Mouse (Mus musculus) ovary, postnatal 14 days (tissue): ENCODE results near the gene Akap8.

Experiments used
- DNase-seq: peaks from one replicate; pipeline ENCODE4 v3.0.0; 2022; ENCODE audit warnings: low spot score

Akap8 gene

DNA sequence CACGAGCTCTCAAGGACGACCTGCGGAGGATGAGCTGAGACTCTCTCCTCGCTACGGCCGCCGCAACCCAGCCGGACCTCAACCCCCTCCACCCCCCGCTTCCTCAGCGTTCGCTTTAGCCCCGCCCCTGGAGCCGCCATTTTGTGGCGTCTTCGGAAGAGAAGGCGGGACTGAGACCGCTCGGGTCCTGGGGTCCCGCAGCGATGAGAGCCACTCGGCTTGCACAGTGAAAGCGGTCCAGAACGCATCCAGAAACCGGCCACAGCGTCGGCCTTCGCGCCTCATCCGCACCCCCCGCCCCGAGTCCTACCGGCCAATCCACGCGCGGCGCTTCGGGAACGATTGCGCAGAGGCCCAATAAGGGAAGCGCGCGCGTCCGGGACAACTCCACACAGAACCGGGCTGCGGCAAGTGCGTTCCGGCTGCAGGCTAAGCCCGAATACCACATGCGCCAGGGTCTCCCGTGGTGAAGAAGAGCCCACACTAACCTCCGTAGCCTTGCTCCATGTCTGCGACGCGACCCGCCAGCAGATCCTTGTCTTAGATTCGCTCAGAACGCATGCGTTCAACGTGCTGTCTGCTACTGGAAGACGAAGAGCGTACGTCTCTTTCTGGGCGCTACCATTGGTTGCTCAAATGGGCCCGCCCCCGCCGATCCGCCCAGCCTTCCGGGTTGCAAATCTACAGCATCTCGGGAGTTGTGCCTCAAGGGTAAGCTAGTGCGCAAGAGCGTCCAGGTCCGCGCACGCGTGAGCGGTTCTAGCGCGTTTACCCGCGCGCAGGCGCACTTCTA is at the start of gene Akap8:
TSS of gene Akap8 (minus strand) at position 642 of the 793 bp plus-strand sequence.
- peak; percentile 91 for DNase-seq

DNA sequence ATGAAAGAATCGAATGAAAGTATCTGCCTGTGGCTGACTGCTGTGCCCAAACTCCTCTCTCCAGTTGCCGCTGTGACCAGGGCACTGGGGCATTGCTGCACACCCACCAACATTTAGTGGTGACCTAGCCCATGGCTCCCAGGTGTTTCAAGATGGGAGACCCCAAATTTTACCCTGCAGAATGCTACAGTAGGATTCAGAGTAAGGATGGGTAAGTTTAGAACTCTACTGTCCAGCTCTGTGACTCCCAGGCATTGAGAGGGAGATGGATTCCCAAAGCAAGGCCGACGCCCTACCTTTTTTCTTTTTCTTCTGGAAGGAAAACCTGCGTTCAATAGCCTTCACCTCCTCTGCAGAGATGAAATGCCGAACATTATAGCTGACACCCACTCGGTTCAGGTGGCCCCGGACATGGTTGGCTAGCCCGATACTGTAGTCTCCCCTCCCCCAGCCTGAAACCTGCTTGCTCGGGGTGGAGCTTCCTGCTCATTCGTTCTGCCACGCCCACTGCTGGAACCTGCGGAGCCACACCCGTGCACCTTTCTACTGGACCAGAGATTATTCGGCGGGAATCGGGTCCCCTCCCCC is 48.0 kb upstream of the Akap8 start:
- no peak for DNase-seq

DNA sequence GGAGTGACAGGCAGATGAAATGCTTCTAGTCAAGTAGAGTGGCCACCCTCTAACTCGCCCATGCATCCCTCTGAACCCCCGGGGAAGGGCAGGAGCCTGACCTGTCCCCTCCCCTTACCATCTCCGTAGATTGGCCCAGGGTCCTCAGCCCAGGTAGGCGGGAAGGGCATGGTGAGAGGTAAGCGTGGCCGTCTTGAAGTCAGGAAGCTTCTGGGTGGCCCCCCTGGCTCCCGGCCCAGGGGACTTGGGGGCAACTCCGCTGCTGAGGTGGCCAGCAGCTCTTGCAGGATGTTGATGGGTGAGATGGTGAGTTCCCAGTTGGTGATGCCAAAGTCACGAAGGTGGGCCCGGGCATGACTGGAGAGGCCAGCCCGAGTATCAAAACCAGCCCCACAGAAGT is 46.7 kb upstream of the Akap8 start:
- no peak for DNase-seq

DNA sequence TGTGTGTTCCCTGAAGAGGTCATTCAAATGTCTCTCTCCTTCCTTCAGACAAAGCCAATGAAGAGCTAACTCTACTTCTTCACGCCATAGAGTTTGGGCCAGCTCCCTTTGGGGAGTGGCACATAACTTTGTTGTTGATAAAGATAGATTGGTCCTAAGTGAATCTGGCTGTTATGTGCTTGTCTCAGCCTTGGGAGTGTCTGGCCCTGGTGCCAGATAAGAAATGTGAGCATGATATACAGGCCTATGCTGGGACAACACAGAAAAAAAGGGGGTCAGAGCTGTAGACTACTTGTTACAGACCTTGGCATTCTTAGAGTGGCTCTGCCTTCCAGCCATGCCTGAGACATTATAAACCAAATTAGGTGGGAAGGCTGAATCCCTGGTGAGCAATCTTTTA is 44.3 kb upstream of the Akap8 start:
- DNase-seq: no peak

DNA sequence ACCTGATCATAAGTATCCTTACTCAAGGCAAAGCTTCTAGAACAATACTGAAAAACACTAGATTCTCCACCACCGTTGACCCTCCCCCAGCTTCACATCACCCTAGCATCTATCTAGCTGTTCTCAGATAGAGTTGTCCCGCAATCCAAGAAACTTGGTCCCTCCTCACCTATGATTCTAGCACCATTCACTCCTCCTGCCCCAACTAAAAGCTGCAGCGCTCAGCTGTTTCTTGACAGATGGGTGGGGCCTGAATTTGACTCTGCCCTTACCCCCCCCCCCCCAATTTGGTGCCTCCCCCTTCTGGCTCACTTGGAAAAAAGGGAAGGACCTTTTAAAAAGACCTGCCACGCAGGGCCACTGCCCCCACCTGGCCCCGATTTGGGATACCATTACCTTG is 43.8 kb upstream of the Akap8 start:
- no peak for DNase-seq

DNA sequence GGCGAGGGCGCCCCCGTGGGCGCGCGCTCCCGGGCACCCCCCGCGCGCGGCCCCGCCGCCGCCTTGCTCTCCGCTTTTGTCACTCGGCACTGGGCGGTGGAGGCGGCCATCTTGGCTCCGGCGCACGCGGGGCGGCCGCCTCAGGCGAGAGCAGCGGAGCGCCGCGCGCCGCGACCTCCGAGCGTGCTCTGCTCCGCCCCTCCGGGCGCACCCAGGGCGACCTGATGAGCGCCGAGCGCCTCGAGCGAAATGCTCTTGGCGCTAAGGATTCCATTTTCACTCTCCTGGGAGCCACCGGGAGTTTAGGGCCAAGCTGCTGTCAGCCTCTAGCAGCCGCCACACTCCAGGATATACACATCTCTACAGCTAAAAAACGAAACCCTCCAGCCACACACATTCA is 43.3 kb upstream of the Akap8 start:
- DNase-seq: peak; percentile 83

DNA sequence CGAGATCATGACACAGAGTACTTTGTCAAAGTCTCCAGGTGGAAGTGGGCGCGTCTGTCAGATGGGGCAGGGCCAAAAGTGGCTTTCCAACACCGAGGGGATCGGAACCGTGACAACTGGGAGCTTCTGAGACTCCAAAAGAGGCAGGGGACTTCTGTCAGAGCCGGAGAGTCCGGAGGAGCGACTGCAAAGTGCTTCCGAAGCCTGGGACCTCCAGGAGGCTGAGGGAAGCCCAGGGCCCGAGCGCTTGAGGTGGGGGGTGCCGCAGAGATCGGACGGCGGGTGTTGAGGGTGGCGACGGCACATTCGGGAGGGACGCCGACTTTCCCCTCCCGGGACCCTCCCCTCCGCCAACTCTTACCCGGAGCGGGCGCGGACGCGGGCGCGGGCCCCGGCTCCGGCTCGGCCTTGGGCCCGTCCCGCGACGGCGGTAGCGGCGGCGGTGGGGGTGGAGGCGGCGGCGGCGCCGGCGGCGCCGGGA is 42.8 kb upstream of the Akap8 start:
- no peak for DNase-seq

DNA sequence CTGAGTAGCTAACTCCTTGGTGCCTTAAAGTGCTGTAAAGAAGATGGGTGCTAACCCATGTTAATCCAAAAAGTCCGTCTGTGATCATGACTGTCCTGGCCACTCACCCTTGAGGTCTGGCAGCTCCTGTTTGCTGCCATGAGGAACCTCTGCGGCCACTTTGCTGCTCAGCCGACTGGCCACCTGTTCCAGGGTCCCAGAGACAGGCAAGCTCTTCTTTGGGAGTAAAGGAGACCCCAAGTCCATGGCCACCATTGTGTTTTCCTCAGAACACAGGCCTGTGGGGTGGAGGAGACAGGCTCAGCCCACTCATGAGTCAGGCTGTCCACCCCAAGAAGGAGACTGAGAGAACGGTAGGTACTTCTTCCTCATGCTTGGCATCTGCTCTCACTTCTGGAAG is 41.6 kb upstream of the Akap8 start:
- DNase-seq: no peak

DNA sequence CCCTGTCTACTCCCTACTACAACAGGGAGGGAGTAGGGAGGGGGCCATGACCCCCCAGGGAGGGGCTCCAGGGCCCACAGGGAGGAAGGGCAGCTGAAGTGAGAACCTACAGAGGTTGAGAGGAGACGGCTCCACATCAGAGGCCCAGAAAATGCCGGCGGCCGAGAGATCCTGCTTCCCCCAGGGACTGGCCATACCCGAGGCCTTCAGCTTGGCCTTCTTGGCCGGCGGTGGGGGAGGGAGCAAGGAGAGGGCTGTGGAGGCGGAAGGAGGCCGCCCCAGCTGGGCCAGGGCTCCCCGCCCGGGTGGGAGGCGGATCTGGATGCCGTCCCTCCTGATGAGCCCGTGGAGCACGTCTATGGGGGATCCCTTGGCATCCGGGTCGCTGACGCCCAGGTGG is 38.9 kb upstream of the Akap8 start:
- no peak for DNase-seq

DNA sequence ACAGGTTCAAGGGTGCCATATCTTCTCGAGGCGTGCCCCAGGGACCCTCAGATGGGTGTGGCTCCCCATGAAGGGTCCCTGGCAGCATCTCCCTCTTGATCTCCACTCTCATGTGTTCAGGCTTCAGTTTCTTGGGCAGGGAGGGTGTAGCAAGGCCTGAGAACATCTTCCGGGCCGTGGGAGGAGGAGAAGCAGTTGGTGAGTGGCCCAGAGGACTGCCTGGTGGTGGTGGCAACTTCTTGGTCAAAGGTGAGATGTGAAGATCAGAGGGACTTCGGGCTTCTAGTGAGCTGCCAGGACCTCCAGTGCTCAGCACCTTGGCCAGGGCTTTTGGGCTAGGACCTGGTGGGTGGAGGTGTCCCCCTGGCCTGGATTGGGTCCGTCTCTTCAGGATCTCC is 37.9 kb upstream of the Akap8 start:
- no peak for DNase-seq

DNA sequence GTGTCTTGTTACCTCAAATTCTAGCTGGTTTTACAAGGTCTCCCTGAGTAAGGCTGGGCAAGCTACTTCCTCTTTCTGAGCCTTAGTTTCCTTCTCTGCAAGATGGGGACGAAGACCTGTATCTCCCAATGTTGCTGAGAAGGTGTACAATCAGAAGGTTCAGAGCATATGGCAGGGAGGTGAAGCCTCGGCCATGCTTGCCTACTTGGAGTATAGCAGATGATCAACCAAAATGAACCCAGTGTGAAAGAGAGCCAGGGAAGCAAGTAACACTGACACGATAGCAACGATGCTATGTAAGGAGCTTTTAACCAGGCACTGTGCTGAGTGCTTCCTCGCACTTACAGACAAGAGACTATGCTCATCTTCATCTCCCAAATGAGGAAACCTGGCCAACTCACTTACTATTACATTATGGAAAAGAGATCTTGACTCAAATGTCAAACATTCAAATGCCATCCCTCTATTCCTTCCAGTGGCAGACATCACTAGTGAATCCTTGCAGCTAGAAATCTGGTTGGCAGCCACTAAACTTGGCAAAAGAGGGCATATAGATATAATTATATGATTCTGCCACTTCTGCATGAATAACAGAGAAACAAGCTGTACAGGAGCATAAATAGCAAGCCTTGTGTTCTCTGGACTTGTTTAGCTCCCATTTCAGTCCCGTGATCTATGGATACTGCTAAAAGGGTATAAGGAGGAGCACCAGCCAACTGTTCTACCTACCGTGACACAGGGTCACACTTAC is 37.3 kb upstream of the Akap8 start:
- DNase-seq: no peak

DNA sequence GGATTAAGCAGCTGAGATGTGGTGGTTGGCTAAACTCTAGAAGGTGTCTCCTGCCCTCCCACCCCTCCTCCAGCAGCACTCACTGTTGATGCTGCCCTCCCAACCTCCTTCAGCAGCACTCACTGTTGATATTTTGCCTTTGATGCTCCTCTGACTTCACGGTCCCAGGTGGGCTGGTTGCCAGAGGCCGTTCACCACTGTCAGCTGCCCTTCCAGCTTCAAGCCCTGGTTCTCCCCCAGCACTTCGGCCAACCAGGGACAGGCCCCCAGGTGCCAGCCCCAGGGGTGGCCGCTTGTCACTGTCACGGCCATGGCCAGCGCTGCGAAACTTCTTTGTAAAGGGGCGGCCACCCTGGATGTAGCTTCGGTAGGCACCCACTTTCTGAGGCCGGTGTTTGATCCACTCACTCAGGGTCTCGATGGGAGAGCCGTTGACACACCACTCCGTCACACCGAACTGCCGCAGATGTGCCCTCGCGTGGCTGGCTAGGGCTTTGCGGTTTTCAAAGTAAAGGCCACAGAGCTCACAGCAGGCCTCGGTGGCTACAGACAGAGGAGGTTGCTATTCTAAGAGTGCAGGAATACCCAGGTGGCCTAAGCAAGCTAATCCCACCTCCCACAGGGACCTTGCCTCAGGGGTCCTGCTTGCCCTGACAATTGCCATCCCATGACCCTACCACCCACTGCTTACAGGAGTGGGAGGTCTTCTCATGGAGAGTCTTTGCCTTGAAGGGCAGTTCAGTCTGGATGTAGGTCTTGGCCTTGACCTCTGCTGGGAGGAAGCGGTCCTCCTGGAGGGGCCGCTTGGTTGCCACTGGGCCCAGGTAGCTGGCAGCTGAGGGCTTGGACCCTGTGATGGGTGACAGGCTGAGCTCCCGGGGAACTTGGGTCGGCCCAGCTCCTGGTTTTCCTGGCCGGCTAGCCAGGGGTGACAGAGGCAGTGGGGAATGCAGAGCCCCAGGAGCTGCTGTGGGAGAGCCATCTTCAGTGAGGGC is 36.0 kb upstream of the Akap8 start:
- DNase-seq: no peak

DNA sequence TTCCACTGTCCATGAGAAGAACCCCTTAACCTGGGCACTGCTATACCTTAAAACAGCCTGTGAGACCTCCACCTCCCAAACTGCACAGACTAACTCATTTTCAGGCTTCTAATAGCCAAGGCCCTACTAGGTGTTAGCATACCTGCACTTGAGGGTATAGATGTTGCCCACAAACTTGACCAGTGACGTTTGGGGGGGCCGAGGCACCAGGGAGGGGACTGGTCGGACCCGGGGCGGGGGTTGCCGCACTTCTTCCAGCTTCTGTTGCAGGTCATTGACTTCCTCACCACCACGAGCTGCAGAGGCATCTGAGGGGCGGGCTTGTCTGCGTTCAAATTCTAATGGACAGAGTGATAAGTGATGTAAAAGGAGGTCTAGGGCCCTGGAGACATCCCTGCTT is 35.2 kb upstream of the Akap8 start:
- no peak for DNase-seq

DNA sequence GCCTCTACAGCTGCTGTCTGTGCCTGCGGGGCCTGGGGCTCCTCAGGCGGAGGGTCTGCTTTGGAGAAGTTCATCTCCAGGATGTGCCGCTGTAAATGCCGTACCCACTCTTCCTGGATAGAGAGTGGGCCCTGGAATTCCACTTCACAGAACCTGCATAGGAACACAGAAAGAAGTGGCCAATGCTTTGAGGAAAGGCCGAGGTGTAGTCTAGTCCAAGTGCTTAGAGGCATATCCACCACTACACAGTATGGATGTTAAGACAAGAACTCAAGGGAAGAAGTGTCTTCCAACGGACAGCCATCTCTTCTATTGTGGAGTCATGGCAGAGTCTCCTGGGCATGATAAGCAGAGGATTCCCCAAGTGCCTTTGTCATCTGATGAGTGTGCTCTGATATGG is 34.0 kb upstream of the Akap8 start:
- no peak for DNase-seq

DNA sequence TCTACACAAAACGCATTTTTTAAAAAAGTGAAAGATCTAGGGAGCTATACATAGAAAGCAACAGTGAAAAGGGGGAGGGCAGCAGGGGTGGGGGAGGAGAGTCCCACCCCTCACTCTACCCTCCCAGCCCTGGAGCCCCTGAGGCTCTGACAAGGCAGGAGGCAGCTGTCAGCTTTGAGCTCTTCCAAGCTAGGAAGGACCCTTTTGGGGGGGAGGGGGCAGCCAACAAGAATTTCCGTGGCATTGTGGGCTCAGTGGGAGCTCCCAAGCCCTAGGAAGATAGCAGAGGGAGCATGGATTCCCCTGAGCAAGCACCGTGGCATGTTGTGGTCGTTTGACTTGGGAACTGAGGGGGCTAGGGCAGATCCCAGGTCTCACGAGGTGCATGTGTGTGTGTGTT is 33.2 kb upstream of the Akap8 start:
- DNase-seq: no peak

DNA sequence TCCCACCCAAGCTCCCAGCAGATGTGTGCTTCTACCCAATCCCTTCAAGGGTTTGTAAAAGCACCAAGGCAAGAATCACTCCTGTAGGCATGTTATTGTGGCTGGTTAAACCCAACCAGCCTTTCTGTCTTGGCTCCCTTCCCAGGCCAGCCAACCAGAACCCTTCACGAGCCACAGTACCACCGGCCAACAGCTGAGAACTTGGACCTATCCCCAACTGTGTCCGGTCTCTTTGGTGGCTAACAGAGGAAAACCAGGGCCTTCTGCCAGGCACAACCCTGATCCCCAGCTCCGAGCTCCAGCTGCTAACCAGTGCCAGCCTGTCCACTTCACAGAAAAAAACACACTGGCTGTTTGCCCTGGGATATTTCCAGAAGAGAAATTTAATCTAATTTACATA is 32.7 kb upstream of the Akap8 start:
- DNase-seq: peak; percentile 39

DNA sequence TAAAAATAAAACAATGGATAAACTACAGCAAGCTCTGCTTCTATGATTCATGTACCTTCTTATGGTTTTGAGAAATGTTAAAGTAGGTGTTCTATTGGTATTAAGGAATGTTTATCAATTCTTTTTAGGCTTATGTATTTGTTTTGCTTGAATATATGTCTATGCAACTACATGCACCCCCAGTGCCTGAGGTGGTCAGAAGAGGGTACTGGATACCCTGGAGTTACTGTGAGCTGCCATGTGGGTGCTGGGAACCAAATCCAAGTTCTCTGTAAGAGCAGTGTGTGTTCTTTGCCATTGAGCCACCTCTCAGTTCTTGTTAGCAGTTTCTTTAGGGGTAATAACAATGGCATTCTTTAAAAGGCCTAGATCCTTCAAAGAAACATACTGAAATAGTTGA is 30.7 kb upstream of the Akap8 start:
- no peak for DNase-seq

DNA sequence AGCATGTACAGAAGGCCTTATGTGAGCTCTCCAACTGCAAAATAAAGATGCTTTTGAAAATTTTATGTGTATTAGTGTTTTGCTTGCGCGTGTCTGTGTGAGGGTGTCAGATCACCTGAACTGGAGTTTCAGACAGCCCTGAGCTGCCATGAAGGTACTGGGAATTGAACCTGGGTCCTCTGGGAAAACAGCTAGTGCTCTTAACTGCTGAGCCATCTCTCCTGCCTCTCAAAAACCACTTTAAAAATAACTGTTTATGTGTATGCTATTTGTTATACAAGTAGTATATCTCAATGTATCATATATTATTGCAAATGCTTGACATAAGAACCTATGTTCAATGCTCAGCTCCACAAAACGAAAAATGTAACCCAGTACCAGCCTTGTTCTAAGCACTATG is 30.2 kb upstream of the Akap8 start:
- no peak for DNase-seq

DNA sequence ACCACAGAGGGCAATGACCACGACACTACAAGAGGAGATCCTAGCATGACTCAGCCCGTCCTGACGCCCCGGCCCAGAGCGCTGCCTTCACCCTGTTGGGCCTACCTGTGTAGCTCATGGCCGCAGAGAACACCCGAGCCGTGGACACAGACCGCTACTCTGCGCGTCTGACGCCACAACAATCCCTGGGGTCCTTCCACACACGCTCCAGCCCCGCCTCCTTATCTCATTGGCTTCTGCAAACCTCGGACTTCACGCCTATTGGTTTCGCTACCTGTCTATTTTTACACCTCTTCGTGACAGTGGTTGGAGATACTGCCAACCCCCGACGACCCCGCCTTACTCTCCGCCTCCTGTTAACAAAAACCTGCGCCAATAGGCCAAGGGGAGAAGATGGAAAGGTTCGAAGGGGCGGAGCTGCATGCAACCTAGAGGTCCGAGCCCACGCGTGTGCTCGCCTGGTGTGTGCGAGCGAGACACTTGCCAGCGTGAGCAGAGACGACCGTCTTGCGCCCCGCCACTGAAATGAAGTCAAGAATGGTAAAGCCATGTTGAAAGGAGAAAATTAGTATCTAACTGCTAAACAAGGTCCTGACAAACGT is 29.4 kb upstream of the Akap8 start, which contains the start of gene Akap8l:
TSS of gene Akap8l (minus strand) at position 226 of the 602 bp plus-strand sequence.
- DNase-seq: peak; percentile 94

DNA sequence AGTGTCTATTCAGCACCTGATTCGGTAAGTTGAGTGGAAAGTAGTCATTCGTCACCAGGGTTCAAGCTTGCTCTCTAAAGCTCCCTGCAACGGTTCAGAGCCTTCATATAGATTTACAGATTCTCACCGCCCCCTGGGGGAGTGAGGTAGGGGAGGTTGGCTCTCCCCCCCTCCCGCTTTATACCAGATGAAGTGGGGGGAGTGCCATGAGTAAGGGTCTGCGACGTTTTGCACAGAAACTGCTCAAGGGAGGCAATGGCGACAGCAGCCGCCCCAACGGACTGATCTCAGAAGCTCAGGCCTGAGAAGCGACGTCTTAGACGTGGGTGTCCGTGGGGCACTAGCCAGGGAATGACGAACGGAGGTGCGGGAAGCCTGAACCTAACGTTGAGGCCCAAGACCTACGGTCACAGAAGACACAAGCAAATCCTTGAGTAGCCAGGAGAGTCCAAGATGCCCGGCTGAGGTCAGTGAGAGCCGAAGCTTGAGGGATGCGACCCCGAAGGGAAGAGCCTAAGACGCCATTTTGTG is 28.9 kb upstream of the Akap8 start:
- no peak for DNase-seq
